Mouse (Mus musculus): ENCODE measurements around the gene Anp32e.

GRCm38 (mm10) chr3:95992990-95993603 lies 64.1 kb downstream of the Anp32e start:
- no peak for TF ChIP-seq EP300 (IDR thresholded peaks at IDR 0.05; ENCODE audit: low read depth)
- TF ChIP-seq CTCF (IDR thresholded peaks at IDR 0.05; ENCODE audit: low read depth), result no peak
